Mouse (Mus musculus): ENCODE measurements around the gene Gm26992. TPM values are rescaled to one million over a fixed set of nuclear protein-coding genes. Genes with fewer than 3 reads are reported as not detected.

Gene Gm26992
- polyA plus RNA-seq, 1 experiment from 2014 or later: not detected

- peak overlapping the region; percentile 53 for H3K4me3 ChIP-seq (ENCODE audit: low read depth, low read length)
- peak overlapping the region; percentile 25; the same call in 1 of the 2 replicates for H3K9ac ChIP-seq (replicated peaks; ENCODE audit: low read depth, low read length)
- 0 out of 2 replicates have a peak, but pooled peaks cover 8% of the 10 kb centered on the region for H3K4me1 ChIP-seq (ENCODE audit: control insufficient read depth, insufficient read depth, low read length)
- H3K36me3 ChIP-seq (ENCODE audit: control insufficient read depth, insufficient read depth, low read length): no peaks in the 10 kb centered on the region
- no peak for ATAC-seq (ENCODE audit: insufficient number of reproducible peaks, insufficient read depth, low FRiP score, low read depth)
- no peaks in the 10 kb centered on the region for H3K27me3 ChIP-seq (ENCODE audit: control insufficient read depth, insufficient read depth, low read length)
- WGBS: 41% methylated on average over 10 of the region's 10 CpGs
- peak overlapping the region; percentile 90 for H3K27ac ChIP-seq (ENCODE audit: low read length)
- H3K9me3 ChIP-seq (ENCODE audit: control insufficient read depth, low read depth, low read length): no peaks in the 10 kb centered on the region
- peak overlapping the region; percentile 40 for H3K4me2 ChIP-seq (replicated peaks; ENCODE audit: low read depth, low read length)
Observed at GRCm38 (mm10) chrX:103492398-103493256, 70.8 kb downstream of the Gm26992 start.

GRCm38 (mm10) chrX:103493351-103494173 lies 71.8 kb downstream of the Gm26992 start:
- WGBS: under 1% methylated on average over 53 of the region's 55 CpGs
- Histone ChIP-seq H3K27me3 (ENCODE audit: control insufficient read depth, insufficient read depth, low read length) (no peaks in the 10 kb centered on the region), H3K36me3 (ENCODE audit: control insufficient read depth, insufficient read depth, low read length) (no peaks in the 10 kb centered on the region), H3K4me2 (replicated peaks; ENCODE audit: low read depth, low read length) (peak overlapping the region; percentile 40), H3K27ac (ENCODE audit: low read length) (peak overlapping the region; percentile 90), H3K4me3 (ENCODE audit: low read depth, low read length) (peak overlapping the region; percentile 53), H3K9ac (replicated peaks; ENCODE audit: low read depth, low read length) (peak overlapping the region; percentile 61), H3K4me1 (ENCODE audit: control insufficient read depth, insufficient read depth, low read length) (0 out of 2 replicates have a peak, but pooled peaks cover 8% of the 10 kb centered on the region), H3K9me3 (ENCODE audit: control insufficient read depth, low read depth, low read length) (no peaks in the 10 kb centered on the region)
- peak; percentile 94 for ATAC-seq (ENCODE audit: insufficient number of reproducible peaks, insufficient read depth, low FRiP score, low read depth)

GRCm38 (mm10) chrX:103499374-103499773 lies 77.6 kb downstream of the Gm26992 start:
- Histone ChIP-seq H3K4me3 (ENCODE audit: low read depth, low read length) (no peak overlapping the region), H3K9me3 (ENCODE audit: control insufficient read depth, low read depth, low read length) (no peaks in the 10 kb centered on the region), H3K27me3 (ENCODE audit: control insufficient read depth, insufficient read depth, low read length) (no peaks in the 10 kb centered on the region), H3K4me1 (ENCODE audit: control insufficient read depth, insufficient read depth, low read length) (0 out of 2 replicates have a peak, but pooled peaks cover 3% of the 10 kb centered on the region), H3K36me3 (ENCODE audit: control insufficient read depth, insufficient read depth, low read length) (peaks cover 5% of the 10 kb centered on the region; the same call in 1 of the 2 replicates), H3K9ac (replicated peaks; ENCODE audit: low read depth, low read length) (no peak overlapping the region), H3K4me2 (replicated peaks; ENCODE audit: low read depth, low read length) (no peak overlapping the region), H3K27ac (ENCODE audit: low read length) (no peak overlapping the region)
- no peak for ATAC-seq (ENCODE audit: insufficient number of reproducible peaks, insufficient read depth, low FRiP score, low read depth)
- WGBS: 87% methylated on average over 3 of the region's 3 CpGs

GRCm38 (mm10) chrX:103500137-103500536 lies 78.3 kb downstream of the Gm26992 start:
- ATAC-seq (ENCODE audit: insufficient number of reproducible peaks, insufficient read depth, low FRiP score, low read depth): no peak
- 89% methylated on average over 2 of the region's 2 CpGs for WGBS
- Histone ChIP-seq H3K4me1 (ENCODE audit: control insufficient read depth, insufficient read depth, low read length) (no peaks in the 10 kb centered on the region), H3K9me3 (ENCODE audit: control insufficient read depth, low read depth, low read length) (no peaks in the 10 kb centered on the region), H3K4me2 (replicated peaks; ENCODE audit: low read depth, low read length) (no peak overlapping the region), H3K9ac (replicated peaks; ENCODE audit: low read depth, low read length) (no peak overlapping the region), H3K4me3 (ENCODE audit: low read depth, low read length) (no peak overlapping the region), H3K36me3 (ENCODE audit: control insufficient read depth, insufficient read depth, low read length) (peaks cover 5% of the 10 kb centered on the region; the same call in 1 of the 2 replicates), H3K27ac (ENCODE audit: low read length) (no peak overlapping the region), H3K27me3 (ENCODE audit: control insufficient read depth, insufficient read depth, low read length) (no peaks in the 10 kb centered on the region)

- no peak overlapping the region for H3K4me2 ChIP-seq (replicated peaks; ENCODE audit: low read depth, low read length)
- H3K36me3 ChIP-seq (ENCODE audit: control insufficient read depth, insufficient read depth, low read length): peaks cover 3% of the 10 kb centered on the region; the same call in 1 of the 2 replicates
- no peak for ATAC-seq (ENCODE audit: insufficient number of reproducible peaks, insufficient read depth, low FRiP score, low read depth)
- H3K27ac ChIP-seq (ENCODE audit: low read length): no peak overlapping the region
- no peaks in the 10 kb centered on the region for H3K4me1 ChIP-seq (ENCODE audit: control insufficient read depth, insufficient read depth, low read length)
- no peak overlapping the region for H3K4me3 ChIP-seq (ENCODE audit: low read depth, low read length)
- no peaks in the 10 kb centered on the region for H3K9me3 ChIP-seq (ENCODE audit: control insufficient read depth, low read depth, low read length)
- 94% methylated on average over 4 of the region's 4 CpGs for WGBS
- H3K9ac ChIP-seq (replicated peaks; ENCODE audit: low read depth, low read length): no peak overlapping the region
- H3K27me3 ChIP-seq (ENCODE audit: control insufficient read depth, insufficient read depth, low read length): no peaks in the 10 kb centered on the region
Observed at GRCm38 (mm10) chrX:103508218-103508617, 86.4 kb downstream of the Gm26992 start.

- no peak for ATAC-seq (ENCODE audit: insufficient number of reproducible peaks, insufficient read depth, low FRiP score, low read depth)
- Histone ChIP-seq H3K4me1 (ENCODE audit: control insufficient read depth, insufficient read depth, low read length) (no peaks in the 10 kb centered on the region), H3K27me3 (ENCODE audit: control insufficient read depth, insufficient read depth, low read length) (no peaks in the 10 kb centered on the region), H3K9ac (replicated peaks; ENCODE audit: low read depth, low read length) (no peak overlapping the region), H3K27ac (ENCODE audit: low read length) (no peak overlapping the region), H3K36me3 (ENCODE audit: control insufficient read depth, insufficient read depth, low read length) (peaks cover 3% of the 10 kb centered on the region; the same call in 1 of the 2 replicates), H3K4me2 (replicated peaks; ENCODE audit: low read depth, low read length) (no peak overlapping the region), H3K9me3 (ENCODE audit: control insufficient read depth, low read depth, low read length) (no peaks in the 10 kb centered on the region), H3K4me3 (ENCODE audit: low read depth, low read length) (no peak overlapping the region)
- 78% methylated on average over 8 of the region's 8 CpGs for WGBS
Observed at GRCm38 (mm10) chrX:103509168-103510019, 87.6 kb downstream of the Gm26992 start.

GRCm38 (mm10) chrX:103514782-103515181 lies 93.0 kb downstream of the Gm26992 start:
- no peak overlapping the region for H3K4me3 ChIP-seq (ENCODE audit: low read depth, low read length)
- H3K9ac ChIP-seq (replicated peaks; ENCODE audit: low read depth, low read length): no peak overlapping the region
- WGBS: 46% methylated on average over 4 of the region's 4 CpGs
- no peak for ATAC-seq (ENCODE audit: insufficient number of reproducible peaks, insufficient read depth, low FRiP score, low read depth)
- H3K27ac ChIP-seq (ENCODE audit: low read length): 0 out of 2 replicates have a peak overlapping the region, but pooled peaks have one; percentile 21
- no peaks in the 10 kb centered on the region for H3K27me3 ChIP-seq (ENCODE audit: control insufficient read depth, insufficient read depth, low read length)
- no peak overlapping the region for H3K4me2 ChIP-seq (replicated peaks; ENCODE audit: low read depth, low read length)
- H3K4me1 ChIP-seq (ENCODE audit: control insufficient read depth, insufficient read depth, low read length): no peaks in the 10 kb centered on the region
- no peaks in the 10 kb centered on the region for H3K36me3 ChIP-seq (ENCODE audit: control insufficient read depth, insufficient read depth, low read length)
- no peaks in the 10 kb centered on the region for H3K9me3 ChIP-seq (ENCODE audit: control insufficient read depth, low read depth, low read length)
